Mouse (Mus musculus) ES-E14 (cell line): ENCODE results near the gene Rnf141.

ENCODE experiments used
- CHD2 ChIP-seq: IDR thresholded peaks from 2 replicates; pipeline ENCODE4 v1.6.1; 2014; ENCODE audit warnings: mild to moderate bottlenecking, low read depth, low read length, inconsistent platforms
- ZC3H11A ChIP-seq: IDR thresholded peaks from 2 replicates; pipeline ENCODE4 v1.6.1; 2012; ENCODE audit warnings: low read depth, mild to moderate bottlenecking, inconsistent platforms, low read length, borderline replicate concordance

- TF ChIP-seq CHD2 (no peak), ZC3H11A (no peak)
Observed at GRCm38 (mm10) chr7:110785741-110786146, 58.5 kb downstream of the Rnf141 start.
